Mouse (Mus musculus): ENCODE data around the gene Abcd1. TPM values are rescaled to one million over a fixed set of nuclear protein-coding genes. Genes with fewer than 3 reads are reported as not detected.

Abcd1 gene
- polyA plus RNA-seq, 1 experiment: 14.7 TPM

DNA sequence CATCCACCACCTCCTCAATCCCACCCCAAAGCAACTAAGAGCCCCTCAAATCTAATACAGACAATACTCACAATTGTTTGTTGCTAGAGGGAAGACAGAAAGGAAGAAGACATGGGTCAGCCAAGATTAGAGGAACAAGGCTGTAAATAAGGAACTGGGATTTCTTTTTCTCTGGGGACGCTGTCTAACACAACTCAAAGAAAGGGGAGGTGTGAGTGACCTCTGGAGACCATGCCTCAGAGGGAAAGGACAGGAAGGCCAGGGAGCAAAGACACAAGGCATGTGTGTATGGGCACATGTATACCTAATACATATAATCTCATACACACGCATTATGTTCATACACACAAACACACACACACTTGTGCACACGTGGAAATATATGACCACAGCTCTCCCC is 65.8 kb downstream of the Abcd1 start:
- TF ChIP-seq CTCF (IDR thresholded peaks at IDR 0.05; ENCODE audit: borderline replicate concordance, insufficient read depth, low read depth, low read length) (no peak), POLR2A (IDR thresholded peaks at IDR 0.05; ENCODE audit: borderline replicate concordance, insufficient read depth, low read length) (no peak)
- H3K4me1 ChIP-seq (ENCODE audit: control insufficient read depth, insufficient read depth, low read length): peaks cover 3% of the 10 kb centered on the region
- 89% methylated on average over 3 of the region's 3 CpGs for WGBS
- DNase-seq: no peak
- no peaks in the 10 kb centered on the region for H3K27me3 ChIP-seq (ENCODE audit: control insufficient read depth, insufficient read depth, low read length)
- no peak overlapping the region for H3K4me3 ChIP-seq (replicated peaks; ENCODE audit: insufficient read depth, low read depth, low read length)
- H3K27ac ChIP-seq (ENCODE audit: insufficient read depth, low read length): no peak overlapping the region

DNA sequence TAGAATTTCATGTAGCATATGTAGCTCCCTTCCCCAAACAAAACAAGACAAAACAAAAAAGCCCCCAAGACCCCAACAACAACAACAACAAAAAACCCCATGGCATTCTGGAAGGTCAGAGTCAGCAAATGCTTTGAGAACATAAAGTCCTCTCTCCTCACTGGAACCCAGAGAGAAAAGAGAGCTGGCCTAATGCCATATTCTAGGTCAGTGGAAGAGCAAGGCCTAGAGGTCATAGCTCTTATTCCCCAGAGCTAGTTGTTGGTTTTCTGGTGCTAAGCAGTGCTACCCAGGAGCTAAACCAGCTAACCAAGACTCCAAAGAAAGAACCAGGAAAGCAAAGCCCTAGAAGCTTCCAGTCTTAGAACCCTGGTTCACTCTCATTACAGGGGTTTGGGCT is 69.3 kb downstream of the Abcd1 start:
- H3K4me3 ChIP-seq (replicated peaks; ENCODE audit: insufficient read depth, low read depth, low read length): peak overlapping the region; percentile 99

DNA sequence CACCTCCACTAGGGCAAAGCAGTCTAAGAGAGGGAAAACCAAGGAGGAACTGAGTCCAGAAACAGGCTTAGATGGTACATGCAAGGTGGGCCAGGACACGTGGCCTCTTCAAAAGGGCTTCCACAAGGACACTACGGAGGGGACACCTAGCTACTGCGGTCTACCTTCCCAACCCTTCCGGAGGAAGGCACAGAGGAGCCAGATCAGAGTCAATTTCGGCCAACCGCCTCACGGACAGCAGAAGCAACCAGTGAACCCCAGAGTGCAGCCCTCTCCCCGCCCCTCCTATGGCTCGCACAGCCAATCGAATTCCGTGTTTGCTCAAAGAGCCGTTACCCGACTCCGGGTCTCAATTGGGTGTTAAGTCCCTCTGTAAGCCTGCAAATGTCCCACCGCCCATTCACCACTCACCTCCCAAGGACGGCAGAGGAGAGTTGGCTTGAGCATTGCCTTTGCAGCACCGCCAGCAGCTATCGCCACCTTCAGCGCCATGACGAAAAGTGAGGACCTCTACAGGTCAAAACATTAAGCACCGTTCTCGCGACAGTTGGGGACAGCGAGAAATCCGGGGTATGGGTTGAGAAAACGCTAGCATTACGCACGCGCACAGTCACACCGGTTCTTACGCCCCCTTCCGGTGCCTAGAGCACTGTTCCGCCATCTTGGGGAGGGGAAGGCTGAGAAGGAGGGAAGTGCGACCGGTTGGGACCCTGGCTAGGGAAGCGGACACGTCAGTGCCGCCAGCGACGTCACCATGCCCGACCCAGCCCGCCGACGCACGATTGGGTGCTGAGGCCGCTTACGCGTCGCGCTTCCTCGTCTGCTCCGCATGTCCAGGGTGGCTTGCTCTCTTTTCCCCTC is 70.2 kb downstream of the Abcd1 start, which contains the start of the genes Idh3g and Ssr4:
Gene Idh3g, minus strand, starts transcription at position 534 of the 861 bp plus-strand sequence.
Gene Ssr4, plus strand, starts transcription at position 665 of the 861 bp plus-strand sequence.
- Histone ChIP-seq H3K4me3 (replicated peaks; ENCODE audit: insufficient read depth, low read depth, low read length) (peak within 1 kb of the TSS; percentile 99), H3K27me3 (ENCODE audit: control insufficient read depth, insufficient read depth, low read length) (no peaks in the 10 kb centered on the region), H3K27ac (ENCODE audit: insufficient read depth, low read length) (peak within 1 kb of the TSS; percentile 91), H3K4me1 (ENCODE audit: control insufficient read depth, insufficient read depth, low read length) (peaks cover 8% of the 10 kb centered on the region)
- peak; percentile 44; the same call in 1 of the 2 replicates for TF ChIP-seq CTCF (IDR thresholded peaks at IDR 0.05; ENCODE audit: borderline replicate concordance, insufficient read depth, low read depth, low read length)
- TF ChIP-seq POLR2A (IDR thresholded peaks at IDR 0.05; ENCODE audit: borderline replicate concordance, insufficient read depth, low read length): peak; percentile 52
- 5% methylated on average over 42 of the region's 52 CpGs for WGBS
- DNase-seq: peak; percentile 93 to 96

More for the DNA sequence above, 69.3 kb downstream of the Abcd1 start:
- TF ChIP-seq CTCF (IDR thresholded peaks at IDR 0.05; ENCODE audit: borderline replicate concordance, insufficient read depth, low read depth, low read length) (no peak), POLR2A (IDR thresholded peaks at IDR 0.05; ENCODE audit: borderline replicate concordance, insufficient read depth, low read length) (no peak)
- Histone ChIP-seq H3K4me1 (ENCODE audit: control insufficient read depth, insufficient read depth, low read length) (peaks cover 8% of the 10 kb centered on the region), H3K27me3 (ENCODE audit: control insufficient read depth, insufficient read depth, low read length) (no peaks in the 10 kb centered on the region), H3K27ac (ENCODE audit: insufficient read depth, low read length) (peak overlapping the region; percentile 65; the same call in 1 of the 2 replicates)
- peak in 1 of 2 experiments; percentile 22 for DNase-seq

DNA sequence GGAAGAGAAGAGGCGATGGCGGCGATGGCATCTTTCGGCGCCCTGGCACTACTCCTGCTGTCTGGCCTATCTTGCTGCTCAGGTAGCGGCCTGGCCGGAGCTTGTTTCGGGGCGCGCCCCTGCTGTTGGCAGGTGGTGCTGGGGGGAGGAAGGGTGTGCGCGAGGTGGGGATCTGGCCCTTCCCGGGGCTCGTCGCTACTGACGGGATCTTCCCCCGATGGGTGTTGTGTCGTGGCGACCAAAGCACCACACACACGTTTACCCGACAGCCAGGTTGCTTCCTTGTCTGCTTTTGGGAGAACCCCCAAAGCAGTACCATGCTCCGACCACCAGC is 70.8 kb downstream of the Abcd1 start:
- TF ChIP-seq CTCF (IDR thresholded peaks at IDR 0.05; ENCODE audit: borderline replicate concordance, insufficient read depth, low read depth, low read length) (no peak), POLR2A (IDR thresholded peaks at IDR 0.05; ENCODE audit: borderline replicate concordance, insufficient read depth, low read length) (no peak)
- WGBS: 12% methylated on average over 22 of the region's 22 CpGs

More for the DNA sequence above, 70.8 kb downstream of the Abcd1 start:
- DNase-seq: no peak
- Histone ChIP-seq H3K4me3 (replicated peaks; ENCODE audit: insufficient read depth, low read depth, low read length) (peak overlapping the region; percentile 99), H3K27me3 (ENCODE audit: control insufficient read depth, insufficient read depth, low read length) (no peaks in the 10 kb centered on the region), H3K4me1 (ENCODE audit: control insufficient read depth, insufficient read depth, low read length) (peaks cover 8% of the 10 kb centered on the region; the same call in 1 of the 2 replicates), H3K27ac (ENCODE audit: insufficient read depth, low read length) (peak overlapping the region; percentile 80)

Other genes starting within 250 kb of the Abcd1 start
- 14.2 and 17.2 TPM in 2 replicates for gene Bgn, start 233.0 kb upstream of the Abcd1 start, polyA plus RNA-seq (2012; rRNA removed)
- 113 and 144 TPM in 2 replicates for gene Atp2b3, start 213.5 kb upstream of the Abcd1 start, polyA plus RNA-seq (2012; rRNA removed)
- gene Dusp9, start 77.2 kb upstream of the Abcd1 start, polyA plus RNA-seq (2012; rRNA removed): 0.43 and 0.52 TPM in 2 replicates
- gene Pnck, start 56.5 kb upstream of the Abcd1 start, polyA plus RNA-seq (2012; rRNA removed): 92.0 and 97.8 TPM in 2 replicates
- 165 and 166 TPM in 2 replicates for gene Slc6a8, start 43.4 kb upstream of the Abcd1 start, polyA plus RNA-seq (2012; rRNA removed)
- 115 and 127 TPM in 2 replicates for gene Bcap31, start 422 bp upstream of the Abcd1 start, polyA plus RNA-seq (2012; rRNA removed)
- 27.7 and 32.5 TPM in 2 replicates for gene Plxnb3, start 40.5 kb downstream of the Abcd1 start, polyA plus RNA-seq (2012; rRNA removed)
- 14.2 and 17.3 TPM in 2 replicates for gene Srpk3, start 57.8 kb downstream of the Abcd1 start, polyA plus RNA-seq (2012; rRNA removed)
- 811 and 886 TPM in 2 replicates for gene Idh3g, start 70.3 kb downstream of the Abcd1 start, polyA plus RNA-seq (2012; rRNA removed)
- 161 and 176 TPM in 2 replicates for gene Ssr4, start 70.4 kb downstream of the Abcd1 start, polyA plus RNA-seq (2012; rRNA removed)
- 54.6 and 56.6 TPM in 2 replicates for gene Pdzd4, start 108.4 kb downstream of the Abcd1 start, polyA plus RNA-seq (2012; rRNA removed)
- 0.16 and 0.41 TPM in 2 replicates for gene Avpr2, start 175.5 kb downstream of the Abcd1 start, polyA plus RNA-seq (2012; rRNA removed)
- gene L1cam, start 179.5 kb downstream of the Abcd1 start, polyA plus RNA-seq (2012; rRNA removed): 97.0 and 98.1 TPM in 2 replicates
- gene Arhgap4, start 205.3 kb downstream of the Abcd1 start, polyA plus RNA-seq (2012; rRNA removed): 5.4 and 5.9 TPM in 2 replicates
- gene Naa10, start 205.3 kb downstream of the Abcd1 start, polyA plus RNA-seq (2012; rRNA removed): 92.3 and 96.2 TPM in 2 replicates
- 9.7 and 11.0 TPM in 2 replicates for gene Renbp, start 214.3 kb downstream of the Abcd1 start, polyA plus RNA-seq (2012; rRNA removed)
- gene Hcfc1, start 249.8 kb downstream of the Abcd1 start, polyA plus RNA-seq (2012; rRNA removed): 43.0 and 43.1 TPM in 2 replicates